Mouse (Mus musculus) Patski (cell line): ENCODE measurements at regions not wholly inside any gene's neighbourhood (a gene's known extent, or its start where the extent isn't known, plus 50 kb on each side); places are given as distances from the start of the nearest gene placed in this dataset.
A peak's percentile ranks its signal among the peaks of the same experiment; 100 is the strongest.
"Not testable (repeated sequence)": the region's sequence is repeated elsewhere in the genome, so short reads cannot be mapped to it uniquely, and the experiment has no call there.

Source experiments
- ATAC-seq: fragments of 100-300 bp; one replicate; pipeline ENCODE4 v1.8.0; 2021
- CTCF ChIA-PET: fragments of 350-600 bp; sonication (Branson Sonifier 250); formaldehyde crosslinking; loops from one replicate; lab custom pipeline; 2022; ENCODE audit warnings: inconsistent platforms; lab: Charles Lee
- POLR2A ChIA-PET: fragments of 350-600 bp; sonication (Branson Sonifier 250); formaldehyde crosslinking; loops from one replicate; lab custom pipeline; 2022; ENCODE audit warnings: antibody characterized with exemption, inconsistent platforms; lab: Charles Lee
- DNase-seq: peaks from one replicate; pipeline ENCODE4 v3.0.0-alpha.2; 2011; ENCODE audit warnings: low read depth, low spot score
- H3K27me3 ChIP-seq: fragments of 371-371 bp; one replicate; pipeline ENCODE4 v1.5.1; 2021
- CTCF ChIP-seq: fragments of 100-300 bp; IDR thresholded peaks from one replicate; pipeline ENCODE4 v1.5.1; 2021
- in situ Hi-C: fragments of 300-500 bp; cut with MboI; formaldehyde crosslinking; loops from 3 replicates; pipeline ENCODE4 v1.11.1; 2018; ENCODE audit warnings: low pct_unique_long_range_greater_than_20kb, mixed read lengths

DNA sequence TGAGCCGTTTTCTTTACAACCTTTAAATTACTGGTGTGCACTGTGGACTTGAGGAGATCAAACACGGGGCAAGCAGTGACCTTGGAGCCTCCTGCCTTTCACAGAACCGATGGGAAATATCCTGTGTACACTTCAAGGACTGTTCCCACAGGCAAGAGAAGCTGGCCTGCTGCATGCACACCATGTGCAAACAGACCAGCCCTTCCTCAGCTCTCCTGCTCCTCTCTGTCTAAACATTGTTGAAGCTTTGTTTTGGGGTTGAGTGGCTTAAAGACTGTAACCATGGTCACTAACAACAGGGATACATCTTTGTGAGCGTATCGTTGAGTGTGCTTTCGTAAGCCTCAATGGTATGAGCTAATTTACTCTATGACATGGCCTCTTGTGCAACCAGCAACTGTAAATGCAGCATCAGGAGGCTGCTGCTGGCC, 50.2 kb upstream of the Agps start:
- DNase-seq (no peak), ATAC-seq (no peak)
- H3K27me3 ChIP-seq: no peaks in the 10 kb centered on the region
- in situ Hi-C loops: loop anchor here (5.0 kb wide), 2 partner anchors 104 to 179 kb away; no protein-coding TSS in a partner anchor
- POLR2A ChIA-PET: no interaction called here
- CTCF ChIA-PET: interaction anchor here (0.9 to 1.2 kb wide), 2 partner anchors 174 to 176 kb away, joined by 3 read pairs; no protein-coding TSS in a partner anchor
- no peak for TF ChIP-seq CTCF

DNA sequence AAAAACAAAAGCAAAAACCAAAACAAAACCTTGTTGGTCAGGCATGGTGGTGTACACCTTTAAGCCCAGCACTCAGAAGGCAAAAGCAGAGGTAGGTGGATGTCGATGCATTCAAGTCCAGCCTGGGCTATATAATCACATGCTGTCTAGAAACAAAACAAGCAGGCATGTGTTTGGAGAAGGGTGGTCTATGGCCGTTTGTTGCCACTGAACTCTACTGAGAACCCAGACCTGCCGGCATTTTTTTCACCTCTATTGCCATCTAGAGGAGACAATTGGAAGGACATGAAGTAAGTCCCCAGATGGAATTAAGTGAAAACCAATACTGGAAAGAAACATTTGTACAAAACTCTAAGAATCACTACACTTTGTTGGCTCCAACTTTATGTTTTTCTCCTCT, 50.9 kb upstream of the Agps start:
- no peaks in the 10 kb centered on the region for H3K27me3 ChIP-seq
- ATAC-seq (peak; percentile 74), DNase-seq (no peak)
- ChIA-PET CTCF (interaction anchor here (1.2 kb wide), 1 partner anchor 175 kb away, joined by 3 read pairs; no protein-coding TSS in a partner anchor), POLR2A (no interaction called here)
- in situ Hi-C loops: loop anchor here (5.0 kb wide), 2 partner anchors 104 to 179 kb away; no protein-coding TSS in a partner anchor
- peak; percentile 78 for TF ChIP-seq CTCF

DNA sequence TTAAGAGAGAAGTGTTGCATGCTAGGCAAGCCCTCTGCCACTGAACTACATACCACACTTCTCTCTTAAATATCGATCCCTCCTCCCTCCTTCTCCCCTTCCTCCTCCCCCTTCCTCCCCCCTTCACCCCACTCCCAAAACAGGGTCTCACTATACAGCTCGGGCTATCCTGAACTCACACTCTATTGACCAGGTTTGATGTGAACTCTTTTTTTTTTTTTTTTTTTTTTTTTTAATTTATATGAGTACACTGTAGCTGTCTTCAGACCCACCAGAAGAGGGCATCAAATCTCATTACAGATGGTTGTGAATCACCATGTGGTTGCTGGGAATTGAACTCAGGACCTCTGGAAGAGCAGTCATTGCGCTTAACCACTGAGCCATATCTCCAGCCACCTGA, 53.3 kb upstream of the Agps start:
- ATAC-seq, H3K27me3 ChIP-seq, DNase-seq, in situ Hi-C loops: not testable (repeated sequence)
- POLR2A ChIA-PET: interaction anchor here (0.6 kb wide), 1 partner anchor 69 kb away, joined by 3 read pairs; no protein-coding TSS in a partner anchor
- CTCF ChIA-PET: interaction anchor here (0.5 kb wide), 1 partner anchor 155 kb away, joined by 3 read pairs; no protein-coding TSS in a partner anchor
- peak; percentile 16 for TF ChIP-seq CTCF

DNA sequence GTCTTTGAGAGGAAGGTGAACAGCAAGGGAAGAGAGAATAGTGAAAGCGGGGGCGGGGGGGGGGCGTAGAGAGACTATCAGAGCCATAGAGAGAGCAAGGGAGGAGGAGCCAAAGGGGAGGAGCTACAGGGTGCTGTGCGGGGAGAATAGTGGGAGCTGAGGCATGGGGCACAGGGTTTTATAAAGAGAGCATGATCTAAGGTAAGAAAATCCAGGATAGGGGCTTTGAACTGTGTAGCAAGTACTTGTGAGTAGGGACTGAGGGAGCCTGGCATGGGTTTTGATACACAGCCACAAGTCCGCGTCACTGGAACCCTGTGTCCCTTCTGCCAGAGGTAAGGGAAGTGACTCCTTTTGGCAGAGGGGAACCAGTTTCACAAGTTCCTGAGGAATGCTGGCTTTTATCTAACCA, 54.9 kb upstream of the Agps start:
- H3K27me3 ChIP-seq: no peaks in the 10 kb centered on the region
- POLR2A ChIA-PET: no interaction called here
- ATAC-seq: no peak
- DNase-seq: no peak
- CTCF ChIA-PET: interaction anchor here (1.5 kb wide), 1 partner anchor 9 kb away, joined by 3 read pairs; no protein-coding TSS in a partner anchor
- no peak for TF ChIP-seq CTCF
- in situ Hi-C loops: no loop called here

DNA sequence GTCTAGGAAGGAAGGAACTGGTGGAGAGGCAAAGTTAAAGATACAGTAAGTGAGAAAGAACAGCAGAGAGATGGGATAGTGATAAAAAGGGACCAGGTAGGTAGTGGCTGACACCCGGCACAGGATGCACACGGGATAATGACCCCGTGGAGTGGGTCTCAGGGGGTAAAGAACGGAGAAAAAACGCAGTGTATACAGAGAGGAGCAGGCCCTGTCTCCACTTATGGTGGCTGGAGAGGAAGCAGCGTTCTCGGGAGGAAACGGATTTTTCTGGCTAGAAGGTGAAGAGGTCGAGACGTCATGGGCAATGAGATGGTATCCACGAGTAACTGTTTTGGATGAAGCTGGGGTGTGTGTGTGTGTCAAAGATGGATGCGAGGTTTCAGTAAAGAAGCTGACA, 55.4 kb upstream of the Agps start:
- TF ChIP-seq CTCF: no peak
- DNase-seq (no peak), ATAC-seq (no peak)
- in situ Hi-C loops: no loop called here
- ChIA-PET CTCF (interaction anchor here (1.5 kb wide), 1 partner anchor 10 kb away, joined by 3 read pairs; no protein-coding TSS in a partner anchor), POLR2A (no interaction called here)
- no peaks in the 10 kb centered on the region for H3K27me3 ChIP-seq

DNA sequence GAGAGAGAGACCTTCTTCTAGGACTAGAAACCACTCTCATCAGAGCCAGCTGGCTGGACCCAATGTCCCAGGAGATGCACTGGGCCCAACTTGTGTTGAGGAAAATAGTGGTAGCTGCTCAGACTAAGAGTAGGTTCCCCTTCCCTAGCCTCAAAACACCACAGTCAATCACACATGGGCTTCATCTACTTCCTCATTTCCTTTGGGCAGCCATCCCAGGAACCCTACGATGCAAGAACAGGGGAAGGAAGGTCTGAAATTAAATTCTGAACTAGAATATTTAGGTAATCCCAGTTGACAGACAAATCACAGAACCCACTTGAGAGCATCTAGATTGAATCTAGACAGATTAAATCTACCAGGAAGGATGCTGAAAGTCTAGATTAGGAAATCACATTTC, 56.8 kb upstream of the Agps start:
- DNase-seq (no peak), ATAC-seq (no peak)
- POLR2A ChIA-PET: no interaction called here
- in situ Hi-C loops: no loop called here
- CTCF ChIA-PET: no interaction called here
- TF ChIP-seq CTCF: no peak
- no peaks in the 10 kb centered on the region for H3K27me3 ChIP-seq

DNA sequence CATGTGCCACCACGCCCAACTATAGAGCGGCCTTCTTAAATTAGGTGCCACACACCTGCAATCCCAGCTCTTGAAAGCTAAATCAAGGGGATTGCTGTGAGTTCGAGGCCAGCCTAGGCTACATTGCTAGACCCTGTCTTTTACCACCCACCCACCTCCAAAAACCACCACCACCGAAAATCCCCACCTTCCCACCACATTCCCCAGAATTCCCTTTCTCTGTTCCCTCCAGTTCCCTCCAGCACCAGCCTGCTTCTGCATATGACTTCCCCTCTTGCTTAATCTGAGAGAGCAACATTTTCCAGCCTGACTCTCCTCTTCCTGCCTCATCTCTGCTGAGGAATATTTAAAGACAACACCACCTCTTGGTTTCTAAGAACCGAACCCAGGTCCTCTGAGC, 58.5 kb upstream of the Agps start:
- POLR2A ChIA-PET: no interaction called here
- H3K27me3 ChIP-seq: no peaks in the 10 kb centered on the region
- in situ Hi-C loops: loop anchor here (5.0 to 25.0 kb wide), 2 partner anchors 41 to 1086 kb away; partner anchors contain the start of genes Hoxd10, Hoxd11, Hoxd12 and Hoxd9
- ATAC-seq: no peak
- no peak for DNase-seq
- no peak for TF ChIP-seq CTCF
- CTCF ChIA-PET: no interaction called here

DNA sequence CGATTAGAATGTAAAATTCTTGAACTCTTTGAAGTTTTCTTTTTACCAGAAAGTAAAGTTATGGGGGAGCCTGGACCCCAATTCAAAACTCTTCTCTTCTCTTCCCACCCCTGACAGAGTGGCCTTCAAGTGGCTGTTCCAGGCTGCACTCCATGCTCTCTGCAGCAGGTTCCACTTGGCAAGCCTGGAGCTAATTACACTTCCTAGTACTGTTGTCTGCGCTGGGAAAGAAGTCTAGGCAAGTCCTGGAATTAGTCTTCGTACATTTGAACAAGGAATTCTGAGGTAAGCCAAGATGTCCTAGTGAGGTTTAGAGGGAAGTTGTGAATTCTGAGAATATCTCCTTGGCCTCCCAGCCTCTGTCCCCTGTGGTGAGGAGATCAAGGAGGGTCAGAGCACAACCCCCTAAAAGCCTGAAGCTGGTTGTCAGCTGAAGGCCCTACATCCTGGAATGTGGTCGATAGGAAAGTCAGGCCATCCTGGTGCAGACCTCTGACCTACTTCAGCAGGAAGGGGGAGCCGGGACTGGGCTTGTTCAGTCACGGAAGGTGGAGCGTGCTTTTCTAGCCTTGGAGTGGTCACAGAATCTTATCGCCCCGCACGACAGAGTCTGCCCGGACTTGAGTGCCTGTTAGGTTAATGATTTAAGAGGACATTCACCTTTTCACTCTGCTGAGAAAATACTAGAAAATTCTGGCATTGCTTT, 59.6 kb upstream of the Agps start:
- ATAC-seq: no peak
- in situ Hi-C loops: loop anchor here (5.0 to 25.0 kb wide), 2 partner anchors 40 to 1085 kb away; partner anchors contain the start of genes Hoxd10, Hoxd11, Hoxd12 and Hoxd9
- no peak for DNase-seq
- POLR2A ChIA-PET: no interaction called here
- no peak for TF ChIP-seq CTCF
- CTCF ChIA-PET: interaction anchor here (1.0 kb wide), 1 partner anchor 112 kb away, joined by 3 read pairs; no protein-coding TSS in a partner anchor
- H3K27me3 ChIP-seq: no peaks in the 10 kb centered on the region

DNA sequence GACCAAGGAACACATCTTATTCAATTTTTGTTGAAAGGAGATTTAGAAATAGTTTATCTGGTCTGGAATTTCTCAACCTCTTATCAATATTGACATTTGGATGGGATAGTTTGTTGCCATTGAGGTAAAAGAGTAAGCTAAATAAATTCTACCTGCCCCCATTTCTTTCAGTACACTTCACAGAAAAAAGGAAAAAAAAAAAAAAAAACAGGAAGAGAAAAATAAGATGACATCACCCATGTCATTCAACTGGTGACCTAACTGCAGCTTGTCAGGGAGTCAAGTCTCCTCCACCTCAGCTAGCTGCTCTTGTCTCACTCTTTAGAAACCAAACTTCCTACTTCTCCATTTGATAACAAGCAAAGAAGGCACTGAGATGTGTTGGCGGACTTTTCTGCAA, 61.3 kb upstream of the Agps start:
- POLR2A ChIA-PET: no interaction called here

DNA sequence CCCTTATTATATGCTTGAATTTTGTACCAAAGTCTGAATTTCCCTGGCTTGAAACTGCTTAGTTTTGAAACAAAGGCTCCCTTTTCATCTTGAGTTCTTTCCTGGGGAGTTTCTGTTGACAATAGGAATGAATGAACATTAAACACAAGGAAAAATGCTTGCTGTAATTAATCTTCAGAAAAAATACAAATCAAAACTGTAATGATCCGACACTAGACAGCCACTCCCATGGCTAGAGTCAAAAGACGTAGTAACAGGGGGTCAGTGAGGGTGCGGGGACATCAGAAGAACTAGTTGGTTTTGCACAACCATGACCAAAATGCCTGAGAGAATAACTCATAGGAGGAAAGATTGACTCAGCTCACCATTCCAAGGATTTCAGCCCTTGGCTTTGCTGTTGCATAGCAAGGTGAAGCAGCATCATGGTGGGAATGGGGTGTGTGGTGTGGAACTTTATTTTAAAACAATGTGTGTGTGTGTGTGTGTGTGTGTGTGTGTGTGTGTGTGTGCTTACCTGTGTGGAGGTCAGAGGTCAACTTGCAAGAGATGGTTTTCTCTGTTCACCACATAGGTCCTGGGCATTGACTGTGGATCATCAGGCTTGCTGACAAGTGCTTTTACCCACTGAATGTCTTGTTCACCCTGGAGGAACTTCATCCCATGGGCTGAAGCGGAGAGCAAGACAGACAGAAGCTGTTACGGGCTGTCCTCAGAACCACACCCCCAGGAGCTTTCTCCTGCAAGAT, 63.2 kb upstream of the Agps start:
- in situ Hi-C loops: loop anchor here (25.0 kb wide), 1 partner anchor 1081 kb away; the partner anchor contains the start of genes Hoxd10, Hoxd11, Hoxd12 and Hoxd9
- ChIA-PET POLR2A (no interaction called here), CTCF (no interaction called here)
- ATAC-seq (no peak), DNase-seq (no peak)
- no peaks in the 10 kb centered on the region for H3K27me3 ChIP-seq
- no peak for TF ChIP-seq CTCF

More for the DNA sequence above, 61.3 kb upstream of the Agps start:
- no peak for TF ChIP-seq CTCF
- no peaks in the 10 kb centered on the region for H3K27me3 ChIP-seq
- in situ Hi-C loops: loop anchor here (5.0 to 25.0 kb wide), 2 partner anchors 38 to 1083 kb away; partner anchors contain the start of genes Hoxd10, Hoxd11, Hoxd12 and Hoxd9
- DNase-seq (no peak), ATAC-seq (no peak)
- CTCF ChIA-PET: interaction anchor here (0.8 to 1.0 kb wide), 2 partner anchors 9 to 13 kb away, joined by 3 read pairs; no protein-coding TSS in a partner anchor
